Mouse (Mus musculus): Measurements from ENCODE around the gene Oprd1.

DNA sequence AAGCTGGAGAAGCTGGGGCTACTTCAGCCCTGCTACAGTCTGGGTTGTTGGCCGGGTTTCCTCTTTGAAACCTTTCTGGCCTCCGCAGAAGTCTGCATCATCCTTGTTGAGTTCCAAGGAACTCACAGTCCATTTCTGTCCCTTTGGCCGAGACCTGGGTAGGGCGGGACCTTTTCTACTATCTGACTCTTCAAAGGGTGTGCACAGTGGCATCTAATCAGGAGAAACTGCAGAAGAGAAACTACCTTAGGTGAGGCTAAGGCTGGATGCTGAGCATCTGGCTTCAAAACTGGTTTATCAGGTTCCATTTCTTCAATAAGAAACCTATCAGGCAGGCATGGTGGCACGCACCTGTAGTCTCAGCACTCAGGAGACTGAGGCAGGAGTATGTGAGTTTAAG, 79.7 kb downstream of the Oprd1 start:
- TF ChIP-seq CTCF (IDR thresholded peaks at IDR 0.05; ENCODE audit: control insufficient read depth, insufficient read depth, insufficient replicate concordance, low read depth, low read length) = no peak
- no peak for TF ChIP-seq POLR2A (IDR thresholded peaks at IDR 0.05; ENCODE audit: control insufficient read depth, low read depth, low read length)

Data from testis, adult 2 months (tissue).